Mouse (Mus musculus) kidney, embryonic 16.5 days (tissue): Measurements from ENCODE around the gene Pole. TPM values are rescaled to one million over a fixed set of nuclear protein-coding genes. Genes with fewer than 3 reads are reported as not detected.

ENCODE experiments used
- polyA plus RNA-seq: library from polyadenylated mRNA; unstranded; fragments of >200 nt; fragmentation: Nextera tagmentation; extraction: Ambion mirVana; gene quantifications from 2 replicates; pipeline ENCODE4 v1.2.1, GENCODE M21; 2015

Gene Pole
- polyA plus RNA-seq, 1 experiment from 2014 or later: 30.3 TPM

Other genes with a start within 250 kb of the Pole start
- 4.2 and 6.9 TPM in 2 replicates for gene Gm17655, start 213.8 kb upstream of the Pole start, polyA plus RNA-seq
- 1.6 and 1.7 TPM in 2 replicates for gene Gm35315, start 191.9 kb upstream of the Pole start, polyA plus RNA-seq
- gene Plcxd1, start 186.3 kb upstream of the Pole start, polyA plus RNA-seq: 2.3 and 2.6 TPM in 2 replicates
- 36.4 and 39.2 TPM in 2 replicates for gene Gtpbp6, start 178.1 kb upstream of the Pole start, polyA plus RNA-seq
- gene Zfp605, start 176.2 kb upstream of the Pole start, polyA plus RNA-seq: 4.5 and 6.0 TPM in 2 replicates
- gene Chfr, start 150.5 kb upstream of the Pole start, polyA plus RNA-seq: 39.4 and 42.8 TPM in 2 replicates
- gene Golga3, start 109.6 kb upstream of the Pole start, polyA plus RNA-seq: 19.2 and 19.6 TPM in 2 replicates
- gene Ankle2, start 55.3 kb upstream of the Pole start, polyA plus RNA-seq: 24.3 and 25.5 TPM in 2 replicates
- 68.5 and 74.5 TPM in 2 replicates for gene Pgam5, start 16.4 kb upstream of the Pole start, polyA plus RNA-seq
- gene Pxmp2, start 120 bp upstream of the Pole start, polyA plus RNA-seq: 25.1 and 27.3 TPM in 2 replicates
- 1.1 and 1.2 TPM in 2 replicates for gene P2rx2, start 56.9 kb downstream of the Pole start, polyA plus RNA-seq
- not detected in 2 replicates for gene Lrcol1, start 58.4 kb downstream of the Pole start, polyA plus RNA-seq
- gene Fbrsl1, start 162.2 kb downstream of the Pole start, polyA plus RNA-seq: 8.6 and 9.8 TPM in 2 replicates